Mouse (Mus musculus) stomach, postnatal 0 days (tissue): ENCODE results near the gene Limk1. TPM values are rescaled to one million over a fixed set of nuclear protein-coding genes. Genes with fewer than 3 reads are reported as not detected.

Experiments
- ATAC-seq: fragments of 200-750 bp; cut with Nextera tagmentation; 2 replicates; pipeline ENCODE4 v1.8.0; 2017; ENCODE audit not compliant: low FRiP score, low TSS enrichment
- DNase-seq: peaks from one replicate; pipeline ENCODE4 v3.0.0-alpha.2; 2016; ENCODE audit warnings: low spot score
- H3K27ac ChIP-seq: fragments of 300-500 bp; sonication (generic); replicated peaks from 2 replicates; pipeline ENCODE4 v1.5.1; 2014; ENCODE audit warnings: mild to moderate bottlenecking, control low read depth
- H3K27me3 ChIP-seq: fragments of 300-500 bp; sonication (generic); 2 replicates; pipeline ENCODE4 v1.6.1; 2014; ENCODE audit warnings: low read length; ENCODE audit not compliant: control insufficient read depth, insufficient read depth
- H3K36me3 ChIP-seq: fragments of 300-500 bp; sonication (generic); 2 replicates; pipeline ENCODE4 v1.6.1; 2014; ENCODE audit warnings: low read length, mixed read lengths; ENCODE audit not compliant: control insufficient read depth, insufficient read depth
- H3K4me1 ChIP-seq: fragments of 300-500 bp; sonication (generic); replicated peaks from 2 replicates; pipeline ENCODE4 v1.6.1; 2014; ENCODE audit warnings: antibody characterized with exemption; ENCODE audit not compliant: control insufficient read depth, insufficient read depth
- H3K4me2 ChIP-seq: fragments of 300-500 bp; sonication (generic); replicated peaks from 2 replicates; pipeline ENCODE4 v1.6.1; 2014; ENCODE audit warnings: low read depth, mild to moderate bottlenecking, control low read depth, moderate library complexity
- H3K4me3 ChIP-seq: fragments of 300-500 bp; sonication (generic); 2 replicates; pipeline ENCODE4 v1.5.1; 2014; ENCODE audit warnings: low read depth, low read length, control low read depth
- H3K9ac ChIP-seq: fragments of 300-500 bp; sonication (generic); 2 replicates; pipeline ENCODE4 v1.6.1; 2014; ENCODE audit warnings: mild to moderate bottlenecking, low read length, control low read depth, mixed read lengths
- H3K9me3 ChIP-seq: fragments of 300-500 bp; sonication (generic); 2 replicates; pipeline ENCODE4 v1.6.1; 2016; ENCODE audit warnings: low read length; ENCODE audit not compliant: control insufficient read depth
- CTCF ChIP-seq: IDR thresholded peaks from 2 replicates; pipeline ENCODE4 v1.5.1; 2016; ENCODE audit warnings: antibody characterized with exemption, low read depth, mild to moderate bottlenecking, moderate library complexity
- EP300 ChIP-seq: optimal IDR thresholded peaks from 2 replicates; pipeline ENCODE3; 2016; ENCODE audit warnings: antibody characterized with exemption
- WGBS: fragments of 180-500 bp; shearing (Covaris S2); extraction: QIAGEN DNeasy Blood & Tissue Kit; methylation state at CpG from one replicate; pipeline ENCODE4 v1.1.7; 2014; 5-methylcytosine and 5-hydroxymethylcytosine counted together
- polyA plus RNA-seq: library from polyadenylated mRNA; unstranded; fragments of >200 nt; fragmentation: Nextera tagmentation; extraction: Ambion mirVana; gene quantifications from 2 replicates; pipeline ENCODE4 v1.2.1, GENCODE M21; 2015

Gene Limk1
- polyA plus RNA-seq, 1 experiment from 2014 or later, result 1.9 TPM

- no peak for ATAC-seq
- no peak for TF ChIP-seq CTCF
- no peak for TF ChIP-seq EP300
These were observed 67.2 kb downstream of the Limk1 start for GRCm38 (mm10) chr5:134621099-134621640.

GRCm38 (mm10) chr5:134620457-134620856, 67.9 kb downstream of the Limk1 start:
- no peaks in the 10 kb centered on the region for H3K4me1 ChIP-seq
- H3K9ac ChIP-seq, result no peak overlapping the region
- H3K27ac ChIP-seq, result no peak overlapping the region
- no peak for ATAC-seq
- H3K27me3 ChIP-seq, result no peaks in the 10 kb centered on the region
- WGBS, result 89% methylated on average over 9 of the region's 9 CpGs
- no peaks in the 10 kb centered on the region for H3K9me3 ChIP-seq
- TF ChIP-seq EP300, result no peak
- no peak for TF ChIP-seq CTCF
- no peak overlapping the region for H3K4me3 ChIP-seq
- no peak overlapping the region for H3K4me2 ChIP-seq
- peaks cover 44% of the 10 kb centered on the region for H3K36me3 ChIP-seq
- DNase-seq, result no peak

More at GRCm38 (mm10) chr5:134621099-134621640, 67.2 kb downstream of the Limk1 start:
- Histone ChIP-seq H3K27ac (no peak overlapping the region), H3K9ac (no peak overlapping the region), H3K27me3 (no peaks in the 10 kb centered on the region), H3K4me1 (no peaks in the 10 kb centered on the region), H3K4me3 (no peak overlapping the region), H3K4me2 (no peak overlapping the region), H3K9me3 (no peaks in the 10 kb centered on the region), H3K36me3 (peaks cover 49% of the 10 kb centered on the region)
- 86% methylated on average over 16 of the region's 16 CpGs for WGBS
- no peak for DNase-seq

GRCm38 (mm10) chr5:134617071-134617470, 71.3 kb downstream of the Limk1 start:
- H3K9me3 ChIP-seq, result no peaks in the 10 kb centered on the region
- ATAC-seq, result peak; percentile 41
- peaks cover 26% of the 10 kb centered on the region for H3K36me3 ChIP-seq

GRCm38 (mm10) chr5:134615780-134616179, 72.6 kb downstream of the Limk1 start:
- Histone ChIP-seq H3K9ac (no peak overlapping the region), H3K4me1 (no peaks in the 10 kb centered on the region), H3K4me3 (no peak overlapping the region), H3K4me2 (no peak overlapping the region), H3K27me3 (no peaks in the 10 kb centered on the region), H3K36me3 (peaks cover 16% of the 10 kb centered on the region), H3K9me3 (no peaks in the 10 kb centered on the region), H3K27ac (no peak overlapping the region)
- no peak for TF ChIP-seq CTCF
- no peak for TF ChIP-seq EP300
- ATAC-seq, result no peak
- WGBS, result 69% methylated on average over 4 of the region's 4 CpGs
- DNase-seq, result no peak

More at GRCm38 (mm10) chr5:134617071-134617470, 71.3 kb downstream of the Limk1 start:
- Histone ChIP-seq H3K9ac (no peak overlapping the region), H3K27ac (no peak overlapping the region), H3K4me3 (no peak overlapping the region), H3K4me2 (no peak overlapping the region), H3K4me1 (no peaks in the 10 kb centered on the region), H3K27me3 (no peaks in the 10 kb centered on the region)
- WGBS, result 70% methylated on average over 3 of the region's 3 CpGs
- TF ChIP-seq CTCF (peak; percentile 93), EP300 (no peak)
- peak; percentile 77 for DNase-seq

GRCm38 (mm10) chr5:134615380-134615779, 73.0 kb downstream of the Limk1 start:
- DNase-seq (no peak), ATAC-seq (no peak)
- 77% methylated on average over 8 of the region's 8 CpGs for WGBS
- Histone ChIP-seq H3K27me3 (no peaks in the 10 kb centered on the region), H3K4me3 (no peak overlapping the region), H3K36me3 (peaks cover 12% of the 10 kb centered on the region), H3K4me1 (no peaks in the 10 kb centered on the region), H3K9ac (no peak overlapping the region), H3K4me2 (no peak overlapping the region), H3K9me3 (no peaks in the 10 kb centered on the region), H3K27ac (no peak overlapping the region)
- TF ChIP-seq CTCF (no peak), EP300 (no peak)

- no peak within 1 kb of the TSS for H3K27ac ChIP-seq
- DNase-seq, result no peak
- TF ChIP-seq EP300 (no peak), CTCF (no peak)
- no peak within 1 kb of the TSS for H3K9ac ChIP-seq
- 79% methylated on average over 7 of the region's 7 CpGs for WGBS
- H3K27me3 ChIP-seq, result no peaks in the 10 kb centered on the region
- no peaks in the 10 kb centered on the region for H3K4me1 ChIP-seq
- ATAC-seq, result no peak
- H3K36me3 ChIP-seq, result peaks cover 8% of the 10 kb centered on the region
- no peak within 1 kb of the TSS for H3K4me3 ChIP-seq
- H3K9me3 ChIP-seq, result no peaks in the 10 kb centered on the region
- no peak within 1 kb of the TSS for H3K4me2 ChIP-seq
These were observed 73.6 kb downstream of the Limk1 start, which contains the start of gene Lat2 for GRCm38 (mm10) chr5:134614802-134615201. Gene Lat2, minus strand, starts transcription at chr5:134615025.
